Mouse (Mus musculus): ENCODE results near the gene Gas2l2. TPM values are rescaled to one million over a fixed set of nuclear protein-coding genes. Genes with fewer than 3 reads are reported as not detected.

Gene Gas2l2
- polyA plus RNA-seq, 1 experiment from 2014 or later, result not detected

- H3K4me3 ChIP-seq (ENCODE audit: low read depth, low read length), result no peak overlapping the region
- H3K4me2 ChIP-seq (replicated peaks; ENCODE audit: low read depth, low read length), result no peak overlapping the region
- ATAC-seq (ENCODE audit: insufficient number of reproducible peaks, insufficient read depth, low FRiP score, low read depth), result 0 out of 2 replicates have a peak, but pooled peaks have one; percentile 29
Measured at GRCm38 (mm10) chr11:83418566-83418965, 10.7 kb downstream of the Gas2l2 start.

GRCm38 (mm10) chr11:83417708-83418107 is 11.5 kb downstream of the Gas2l2 start:
- Histone ChIP-seq H3K36me3 (ENCODE audit: control insufficient read depth, insufficient read depth, low read length) (no peaks in the 10 kb centered on the region), H3K4me1 (ENCODE audit: control insufficient read depth, insufficient read depth, low read length) (no peaks in the 10 kb centered on the region), H3K4me3 (ENCODE audit: low read depth, low read length) (no peak overlapping the region), H3K27ac (ENCODE audit: low read length) (no peak overlapping the region), H3K4me2 (replicated peaks; ENCODE audit: low read depth, low read length) (no peak overlapping the region), H3K9me3 (ENCODE audit: control insufficient read depth, low read depth, low read length) (no peaks in the 10 kb centered on the region), H3K27me3 (ENCODE audit: control insufficient read depth, insufficient read depth, low read length) (peaks cover 23% of the 10 kb centered on the region), H3K9ac (replicated peaks; ENCODE audit: low read depth, low read length) (no peak overlapping the region)
- 75% methylated on average over 7 of the region's 7 CpGs for WGBS
- ATAC-seq (ENCODE audit: insufficient number of reproducible peaks, insufficient read depth, low FRiP score, low read depth), result no peak

More at GRCm38 (mm10) chr11:83418566-83418965, 10.7 kb downstream of the Gas2l2 start:
- 8% methylated on average over 38 of the region's 38 CpGs for WGBS
- H3K9ac ChIP-seq (replicated peaks; ENCODE audit: low read depth, low read length), result no peak overlapping the region
- no peak overlapping the region for H3K27ac ChIP-seq (ENCODE audit: low read length)
- H3K4me1 ChIP-seq (ENCODE audit: control insufficient read depth, insufficient read depth, low read length), result no peaks in the 10 kb centered on the region
- H3K27me3 ChIP-seq (ENCODE audit: control insufficient read depth, insufficient read depth, low read length), result peaks cover 23% of the 10 kb centered on the region
- no peaks in the 10 kb centered on the region for H3K9me3 ChIP-seq (ENCODE audit: control insufficient read depth, low read depth, low read length)
- no peaks in the 10 kb centered on the region for H3K36me3 ChIP-seq (ENCODE audit: control insufficient read depth, insufficient read depth, low read length)

- Histone ChIP-seq H3K4me1 (ENCODE audit: control insufficient read depth, insufficient read depth, low read length) (no peaks in the 10 kb centered on the region), H3K27ac (ENCODE audit: low read length) (no peak overlapping the region), H3K9me3 (ENCODE audit: control insufficient read depth, low read depth, low read length) (no peaks in the 10 kb centered on the region), H3K27me3 (ENCODE audit: control insufficient read depth, insufficient read depth, low read length) (peaks cover 23% of the 10 kb centered on the region), H3K4me3 (ENCODE audit: low read depth, low read length) (no peak overlapping the region), H3K36me3 (ENCODE audit: control insufficient read depth, insufficient read depth, low read length) (no peaks in the 10 kb centered on the region), H3K4me2 (replicated peaks; ENCODE audit: low read depth, low read length) (no peak overlapping the region), H3K9ac (replicated peaks; ENCODE audit: low read depth, low read length) (no peak overlapping the region)
- ATAC-seq (ENCODE audit: insufficient number of reproducible peaks, insufficient read depth, low FRiP score, low read depth), result no peak
- 5% methylated on average over 5 of the region's 5 CpGs for WGBS
Measured at GRCm38 (mm10) chr11:83417080-83417479, 12.2 kb downstream of the Gas2l2 start.

- Histone ChIP-seq H3K36me3 (ENCODE audit: control insufficient read depth, insufficient read depth, low read length) (no peaks in the 10 kb centered on the region), H3K4me2 (replicated peaks; ENCODE audit: low read depth, low read length) (peak overlapping the region; percentile 90; the same call in 1 of the 2 replicates), H3K4me1 (ENCODE audit: control insufficient read depth, insufficient read depth, low read length) (peaks cover 4% of the 10 kb centered on the region), H3K27ac (ENCODE audit: low read length) (no peak overlapping the region), H3K9me3 (ENCODE audit: control insufficient read depth, low read depth, low read length) (no peaks in the 10 kb centered on the region), H3K4me3 (ENCODE audit: low read depth, low read length) (0 out of 2 replicates have a peak overlapping the region, but pooled peaks have one; percentile 57), H3K9ac (replicated peaks; ENCODE audit: low read depth, low read length) (no peak overlapping the region), H3K27me3 (ENCODE audit: control insufficient read depth, insufficient read depth, low read length) (no peaks in the 10 kb centered on the region)
- 53% methylated on average over 6 of the region's 6 CpGs for WGBS
- no peak for ATAC-seq (ENCODE audit: insufficient number of reproducible peaks, insufficient read depth, low FRiP score, low read depth)
Measured at GRCm38 (mm10) chr11:83410510-83410909, 18.7 kb downstream of the Gas2l2 start.

- peaks cover 4% of the 10 kb centered on the region for H3K4me1 ChIP-seq (ENCODE audit: control insufficient read depth, insufficient read depth, low read length)
- 0 out of 2 replicates have a peak, but pooled peaks have one; percentile 14 for ATAC-seq (ENCODE audit: insufficient number of reproducible peaks, insufficient read depth, low FRiP score, low read depth)
- H3K4me3 ChIP-seq (ENCODE audit: low read depth, low read length), result peak overlapping the region; percentile 57
- whole genome bisulfite sequencing, result under 1% methylated on average over 30 of the region's 40 CpGs
- peak overlapping the region; percentile 52 for H3K9ac ChIP-seq (replicated peaks; ENCODE audit: low read depth, low read length)
- no peak overlapping the region for H3K27ac ChIP-seq (ENCODE audit: low read length)
- no peaks in the 10 kb centered on the region for H3K9me3 ChIP-seq (ENCODE audit: control insufficient read depth, low read depth, low read length)
- H3K27me3 ChIP-seq (ENCODE audit: control insufficient read depth, insufficient read depth, low read length), result no peaks in the 10 kb centered on the region
- peak overlapping the region; percentile 90 for H3K4me2 ChIP-seq (replicated peaks; ENCODE audit: low read depth, low read length)
- no peaks in the 10 kb centered on the region for H3K36me3 ChIP-seq (ENCODE audit: control insufficient read depth, insufficient read depth, low read length)
Measured at GRCm38 (mm10) chr11:83409792-83410291, 19.4 kb downstream of the Gas2l2 start.

GRCm38 (mm10) chr11:83409087-83409754 is 20.0 kb downstream of the Gas2l2 start, which contains the start of gene Rasl10b:
Gene Rasl10b (plus strand): TSS chr11:83409137.
- WGBS, result 1% methylated on average over 24 of the region's 44 CpGs
- H3K4me2 ChIP-seq (replicated peaks; ENCODE audit: low read depth, low read length), result peak within 1 kb of the TSS; percentile 90

GRCm38 (mm10) chr11:83408242-83408641 is 21.0 kb downstream of the Gas2l2 start:
- Histone ChIP-seq H3K9ac (replicated peaks; ENCODE audit: low read depth, low read length) (no peak overlapping the region), H3K36me3 (ENCODE audit: control insufficient read depth, insufficient read depth, low read length) (peaks cover 6% of the 10 kb centered on the region), H3K9me3 (ENCODE audit: control insufficient read depth, low read depth, low read length) (no peaks in the 10 kb centered on the region), H3K4me3 (ENCODE audit: low read depth, low read length) (no peak overlapping the region), H3K27ac (ENCODE audit: low read length) (no peak overlapping the region), H3K4me2 (replicated peaks; ENCODE audit: low read depth, low read length) (no peak overlapping the region), H3K4me1 (ENCODE audit: control insufficient read depth, insufficient read depth, low read length) (peaks cover 4% of the 10 kb centered on the region), H3K27me3 (ENCODE audit: control insufficient read depth, insufficient read depth, low read length) (no peaks in the 10 kb centered on the region)
- 40% methylated on average over 8 of the region's 8 CpGs for WGBS
- no peak for ATAC-seq (ENCODE audit: insufficient number of reproducible peaks, insufficient read depth, low FRiP score, low read depth)

More at GRCm38 (mm10) chr11:83409087-83409754, 20.0 kb downstream of the Gas2l2 start, which contains the start of gene Rasl10b:
- peak within 1 kb of the TSS; percentile 52 for H3K9ac ChIP-seq (replicated peaks; ENCODE audit: low read depth, low read length)
- H3K9me3 ChIP-seq (ENCODE audit: control insufficient read depth, low read depth, low read length), result no peaks in the 10 kb centered on the region
- peak within 1 kb of the TSS; percentile 57 for H3K4me3 ChIP-seq (ENCODE audit: low read depth, low read length)
- H3K27ac ChIP-seq (ENCODE audit: low read length), result no peak within 1 kb of the TSS
- peaks cover 4% of the 10 kb centered on the region for H3K4me1 ChIP-seq (ENCODE audit: control insufficient read depth, insufficient read depth, low read length)
- peak; percentile 33; the same call in 1 of the 2 replicates for ATAC-seq (ENCODE audit: insufficient number of reproducible peaks, insufficient read depth, low FRiP score, low read depth)
- H3K27me3 ChIP-seq (ENCODE audit: control insufficient read depth, insufficient read depth, low read length), result no peaks in the 10 kb centered on the region
- no peaks in the 10 kb centered on the region for H3K36me3 ChIP-seq (ENCODE audit: control insufficient read depth, insufficient read depth, low read length)

GRCm38 (mm10) chr11:83406391-83406790 is 22.9 kb downstream of the Gas2l2 start:
- Histone ChIP-seq H3K4me2 (replicated peaks; ENCODE audit: low read depth, low read length) (no peak overlapping the region), H3K36me3 (ENCODE audit: control insufficient read depth, insufficient read depth, low read length) (peaks cover 13% of the 10 kb centered on the region), H3K4me3 (ENCODE audit: low read depth, low read length) (no peak overlapping the region), H3K27me3 (ENCODE audit: control insufficient read depth, insufficient read depth, low read length) (no peaks in the 10 kb centered on the region), H3K9me3 (ENCODE audit: control insufficient read depth, low read depth, low read length) (no peaks in the 10 kb centered on the region), H3K27ac (ENCODE audit: low read length) (no peak overlapping the region), H3K9ac (replicated peaks; ENCODE audit: low read depth, low read length) (no peak overlapping the region), H3K4me1 (ENCODE audit: control insufficient read depth, insufficient read depth, low read length) (peaks cover 4% of the 10 kb centered on the region)
- 50% methylated on average over 3 of the region's 3 CpGs for WGBS
- no peak for ATAC-seq (ENCODE audit: insufficient number of reproducible peaks, insufficient read depth, low FRiP score, low read depth)

Data from stomach, embryonic 14.5 days (tissue).